Mouse (Mus musculus): ENCODE results near the gene Fndc3b.

DNA sequence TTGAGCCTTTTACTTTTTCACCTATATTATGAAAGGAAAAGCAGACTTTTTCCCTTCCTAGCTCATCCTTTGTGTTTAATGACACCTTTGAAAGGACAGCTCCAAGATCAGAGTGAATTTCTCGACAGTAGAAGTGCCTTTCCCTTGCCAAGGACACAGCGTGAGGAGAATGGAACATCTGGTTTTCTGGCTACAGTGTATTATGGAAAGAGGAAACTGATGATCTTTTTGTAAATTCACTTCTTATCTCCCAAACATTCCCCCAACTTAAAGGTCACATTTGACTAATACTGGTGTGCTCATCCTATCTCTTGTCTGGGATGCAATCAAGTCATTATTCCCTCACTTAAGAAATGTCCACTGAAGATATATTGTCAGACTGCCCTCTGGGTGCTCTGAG lies 49.2 kb upstream of the Fndc3b start:
- TF ChIP-seq CTCF (IDR thresholded peaks at IDR 0.05; ENCODE audit: low read depth), result no peak
- no peak for TF ChIP-seq EP300 (IDR thresholded peaks at IDR 0.05; ENCODE audit: low read depth)

All from liver, postnatal 0 days (tissue).